Mouse (Mus musculus) liver, embryonic 14.5 days (tissue): ENCODE results near the gene Lrig1.

Experiments used
- CTCF ChIP-seq: IDR thresholded peaks from 2 replicates; pipeline ENCODE4 v1.5.1; 2016; ENCODE audit warnings: antibody characterized with exemption, low read depth, control low read depth
- EP300 ChIP-seq: IDR thresholded peaks from 2 replicates; pipeline ENCODE4 v1.6.1; 2016; ENCODE audit warnings: antibody characterized with exemption, low read depth

DNA sequence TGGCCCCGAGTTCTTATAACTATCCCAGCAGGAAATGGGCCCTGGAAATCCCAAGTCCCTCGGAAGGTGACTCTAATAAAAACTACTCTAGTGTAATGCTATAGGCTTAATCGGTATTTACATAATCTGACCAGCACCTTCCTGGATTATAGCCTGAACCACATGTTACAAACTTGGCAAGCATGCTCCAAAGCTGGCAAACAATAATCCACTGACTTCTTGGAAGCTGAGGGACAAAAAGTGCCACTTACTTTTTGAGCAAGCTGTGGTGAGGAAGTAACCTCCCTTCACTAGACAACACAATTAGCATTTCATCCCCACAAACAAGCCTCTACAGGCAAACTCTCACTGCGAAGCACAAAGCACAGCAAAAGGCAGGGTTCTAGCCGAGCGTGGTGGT is 30.6 kb downstream of the Lrig1 start:
- TF ChIP-seq CTCF (no peak), EP300 (no peak)
